Mouse (Mus musculus) testis, postnatal 14 days (tissue): Measurements from ENCODE around the gene Impdh1.
"Not testable (repeated sequence)": the region's sequence is repeated elsewhere in the genome, so short reads cannot be mapped to it uniquely, and the experiment has no call there.

ENCODE experiments used
- DNase-seq: peaks from one replicate; pipeline ENCODE4 v3.0.0; 2021; ENCODE audit warnings: low spot score

Gene Impdh1

GRCm38 (mm10) chr6:29179843-29180242, 36.3 kb downstream of the Impdh1 start:
- no peak for DNase-seq

- DNase-seq: no peak
Measured at GRCm38 (mm10) chr6:29178888-29179658, 37.1 kb downstream of the Impdh1 start, which contains the start of gene Prrt4. TSS of gene Prrt4 (minus strand) at chr6:29179584.

GRCm38 (mm10) chr6:29177901-29178879, 38.0 kb downstream of the Impdh1 start:
- no peak for DNase-seq

- no peak for DNase-seq
Measured at GRCm38 (mm10) chr6:29175113-29175512, 41.1 kb downstream of the Impdh1 start.

- no peak for DNase-seq
Measured at GRCm38 (mm10) chr6:29174368-29174767, 41.8 kb downstream of the Impdh1 start.

GRCm38 (mm10) chr6:29170952-29171388, 45.2 kb downstream of the Impdh1 start:
- DNase-seq: peak; percentile 67

GRCm38 (mm10) chr6:29170063-29170921, 45.9 kb downstream of the Impdh1 start:
- peak; percentile 28 for DNase-seq

- no peak for DNase-seq
Measured at GRCm38 (mm10) chr6:29169675-29170062, 46.5 kb downstream of the Impdh1 start.

GRCm38 (mm10) chr6:29168871-29169270, 47.3 kb downstream of the Impdh1 start:
- no peak for DNase-seq

GRCm38 (mm10) chr6:29166196-29166595, 50.0 kb downstream of the Impdh1 start:
- DNase-seq: no peak

- peak; percentile 88 for DNase-seq
Measured at GRCm38 (mm10) chr6:29164314-29165244, 51.6 kb downstream of the Impdh1 start, which contains the start of gene Rbm28. TSS of gene Rbm28 (minus strand) at chr6:29165006.

- not testable (repeated sequence) for DNase-seq
Measured at GRCm38 (mm10) chr6:29161291-29161690, 54.9 kb downstream of the Impdh1 start.

- DNase-seq: no peak
Measured at GRCm38 (mm10) chr6:29160786-29161185, 55.4 kb downstream of the Impdh1 start.

GRCm38 (mm10) chr6:29156326-29156725, 59.8 kb downstream of the Impdh1 start:
- DNase-seq: no peak
